Mouse (Mus musculus): ENCODE results near the gene Cyp21a1. TPM values are rescaled to one million over a fixed set of nuclear protein-coding genes. Genes with fewer than 3 reads are reported as not detected.
"Not testable (repeated sequence)": the region's sequence is repeated elsewhere in the genome, so short reads cannot be mapped to it uniquely, and the experiment has no call there.

Cyp21a1 gene
- polyA plus RNA-seq, 1 experiment: not detected

DNA sequence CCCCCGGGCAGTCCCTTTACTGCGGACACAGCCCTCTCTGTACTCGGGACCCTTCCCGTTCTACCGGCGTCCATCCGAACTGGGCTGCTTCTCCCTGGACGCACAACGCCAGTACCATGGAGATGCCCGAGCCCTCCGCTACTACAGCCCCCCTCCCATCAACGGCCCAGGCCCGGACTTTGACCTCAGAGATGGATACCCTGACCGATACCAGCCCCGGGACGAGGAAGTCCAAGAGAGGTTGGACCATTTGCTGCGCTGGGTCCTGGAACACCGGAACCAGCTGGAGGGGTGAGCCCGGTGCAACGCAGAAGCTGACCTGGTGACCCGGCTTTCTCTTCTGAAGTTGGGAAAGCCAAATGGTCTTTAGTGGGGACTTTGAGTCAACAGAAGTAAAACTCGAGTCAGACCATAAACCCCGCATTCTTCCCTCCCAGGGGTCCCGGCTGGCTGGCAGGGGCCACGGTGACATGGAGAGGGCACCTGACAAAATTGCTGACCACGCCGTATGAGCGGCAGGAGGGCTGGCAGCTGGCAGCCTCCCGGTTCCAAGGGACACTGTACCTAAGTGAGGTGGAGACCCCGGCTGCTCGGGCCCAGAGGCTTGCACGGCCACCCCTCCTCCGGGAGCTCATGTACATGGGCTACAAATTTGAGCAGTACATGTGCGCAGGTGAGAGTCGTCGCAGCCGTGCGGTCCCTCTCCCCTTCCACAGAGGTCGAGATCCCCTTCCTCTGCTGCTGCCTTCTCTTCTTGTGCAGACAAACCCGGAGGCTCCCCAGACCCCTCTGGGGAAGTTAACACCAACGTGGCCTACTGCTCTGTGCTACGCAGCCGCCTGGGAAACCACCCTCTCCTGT is 33.3 kb upstream of the Cyp21a1 start:
- 39% methylated on average over 43 of the region's 43 CpGs for WGBS
- Histone ChIP-seq H3K4me1 (ENCODE audit: control insufficient read depth, insufficient read depth, low read length) (peaks cover 21% of the 10 kb centered on the region), H3K27ac (ENCODE audit: insufficient read depth, low read depth, low read length) (no peak overlapping the region), H3K4me3 (ENCODE audit: insufficient read depth, low read depth, low read length) (peak overlapping the region; percentile 86)
- no peak for TF ChIP-seq CTCF (IDR thresholded peaks at IDR 0.05; ENCODE audit: insufficient read depth, low read depth, low read length)
- TF ChIP-seq POLR2A (IDR thresholded peaks at IDR 0.05; ENCODE audit: insufficient read depth, low read depth, low read length): no peak

GRCm38 (mm10) chr17:34836856-34837221 is 32.5 kb upstream of the Cyp21a1 start, which contains the start of the genes Stk19 and Dxo:
Stk19 (minus strand) TSS chr17:34836945.
Dxo (plus strand) TSS chr17:34837019.
- H3K27ac ChIP-seq (ENCODE audit: insufficient read depth, low read depth, low read length): peak within 1 kb of the TSS; percentile 60
- WGBS: under 1% methylated on average over 40 of the region's 40 CpGs
- peak within 1 kb of the TSS; percentile 86 for H3K4me3 ChIP-seq (ENCODE audit: insufficient read depth, low read depth, low read length)
- TF ChIP-seq POLR2A (IDR thresholded peaks at IDR 0.05; ENCODE audit: insufficient read depth, low read depth, low read length) (peak; percentile 76), CTCF (IDR thresholded peaks at IDR 0.05; ENCODE audit: insufficient read depth, low read depth, low read length) (no peak)
- H3K4me1 ChIP-seq (ENCODE audit: control insufficient read depth, insufficient read depth, low read length): peaks cover 21% of the 10 kb centered on the region

DNA sequence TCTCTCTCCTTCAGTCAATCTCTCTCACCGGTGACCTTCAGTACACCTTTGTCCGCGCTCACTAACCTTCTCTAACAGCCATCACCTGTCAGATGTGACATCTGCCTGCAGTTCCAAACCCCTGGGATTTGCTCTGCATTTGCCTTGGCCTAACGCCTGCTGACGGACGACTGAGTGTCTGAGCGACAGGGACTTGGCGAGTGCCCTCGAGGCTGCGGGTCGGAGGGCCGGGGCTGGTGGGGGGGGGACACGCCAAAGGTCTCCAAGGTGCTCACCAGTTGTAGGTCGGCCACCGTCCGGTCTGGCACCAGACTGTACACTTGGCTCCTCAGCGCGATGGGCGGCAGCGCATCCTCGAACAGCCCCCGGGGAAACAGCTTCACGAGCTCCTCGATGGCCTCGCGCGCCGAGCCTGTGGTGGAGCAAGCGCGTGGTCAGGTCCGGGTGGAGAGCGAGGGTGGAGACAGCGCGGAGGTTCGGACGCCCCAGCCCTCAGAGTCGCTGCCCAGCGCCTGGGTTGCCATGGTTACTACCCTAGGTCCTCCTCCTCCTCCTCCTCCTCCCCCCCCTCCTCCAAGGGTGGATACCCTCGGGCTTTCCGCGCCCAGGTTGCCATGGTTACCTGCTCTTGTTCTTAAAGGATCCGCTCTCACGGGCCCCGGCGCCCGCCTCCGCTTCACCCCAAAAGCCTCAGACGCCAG is 31.9 kb upstream of the Cyp21a1 start:
- Histone ChIP-seq H3K4me3 (ENCODE audit: insufficient read depth, low read depth, low read length) (peak overlapping the region; percentile 86), H3K4me1 (ENCODE audit: control insufficient read depth, insufficient read depth, low read length) (peaks cover 21% of the 10 kb centered on the region), H3K27ac (ENCODE audit: insufficient read depth, low read depth, low read length) (peak overlapping the region; percentile 60; the same call in 1 of the 2 replicates)
- TF ChIP-seq POLR2A (IDR thresholded peaks at IDR 0.05; ENCODE audit: insufficient read depth, low read depth, low read length) (no peak), CTCF (IDR thresholded peaks at IDR 0.05; ENCODE audit: insufficient read depth, low read depth, low read length) (no peak)
- 3% methylated on average over 48 of the region's 48 CpGs for WGBS

DNA sequence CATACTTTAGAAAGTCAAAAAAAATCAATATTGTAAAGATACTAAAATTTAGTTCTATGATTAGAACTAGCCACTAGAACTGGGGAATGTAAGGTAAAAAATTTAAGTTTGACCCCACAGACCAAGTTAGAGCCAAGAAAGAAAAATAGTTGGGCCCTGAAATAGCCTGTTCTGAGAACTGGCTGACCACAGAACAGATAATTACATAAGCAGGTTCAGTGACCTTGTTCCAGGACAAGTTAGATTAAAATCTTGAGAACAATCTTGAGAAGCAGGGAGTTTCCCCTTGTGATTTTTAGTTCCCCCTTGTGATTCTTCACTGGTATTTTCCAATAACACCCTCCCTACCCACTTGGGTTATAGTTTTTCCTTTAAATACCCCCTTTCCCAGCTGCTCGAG is 26.4 kb upstream of the Cyp21a1 start:
- H3K27ac ChIP-seq (ENCODE audit: insufficient read depth, low read depth, low read length); H3K4me1 ChIP-seq (ENCODE audit: control insufficient read depth, insufficient read depth, low read length); H3K4me3 ChIP-seq (ENCODE audit: insufficient read depth, low read depth, low read length): not testable (repeated sequence)
- 93% methylated on average over 1 of the region's 1 CpGs for WGBS

DNA sequence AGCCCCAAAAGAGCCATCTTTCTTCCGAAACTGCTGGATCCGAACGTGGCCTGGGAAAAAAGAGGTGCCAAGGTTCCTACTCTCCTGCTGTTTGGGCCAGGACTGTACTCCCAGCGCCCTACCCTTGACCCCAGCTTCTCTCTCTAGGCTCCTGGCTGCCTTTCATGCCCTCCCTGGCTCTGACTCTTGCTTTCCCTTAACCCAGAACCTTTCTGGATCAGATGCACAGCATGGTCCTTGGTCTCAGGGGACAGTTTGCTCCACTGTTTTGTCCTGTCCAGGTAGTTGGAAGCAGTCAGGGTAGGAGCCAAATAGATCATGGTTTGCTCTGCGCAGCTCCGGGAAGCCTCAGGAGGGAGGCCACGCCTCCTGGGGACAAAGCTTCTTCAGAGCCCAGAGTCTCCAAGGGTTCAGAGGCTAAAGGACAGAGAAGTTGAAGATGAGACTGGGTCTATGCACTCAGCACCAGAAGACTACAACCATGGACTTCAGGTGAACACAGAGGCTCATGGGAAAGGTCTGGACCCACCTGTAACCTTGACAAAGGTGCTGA is 10.5 kb upstream of the Cyp21a1 start:
- WGBS: 81% methylated on average over 7 of the region's 7 CpGs
- no peak overlapping the region for H3K27ac ChIP-seq (ENCODE audit: insufficient read depth, low read depth, low read length)
- no peaks in the 10 kb centered on the region for H3K4me1 ChIP-seq (ENCODE audit: control insufficient read depth, insufficient read depth, low read length)
- H3K4me3 ChIP-seq (ENCODE audit: insufficient read depth, low read depth, low read length): no peak overlapping the region
- TF ChIP-seq CTCF (IDR thresholded peaks at IDR 0.05; ENCODE audit: insufficient read depth, low read depth, low read length): no peak
- TF ChIP-seq POLR2A (IDR thresholded peaks at IDR 0.05; ENCODE audit: insufficient read depth, low read depth, low read length): no peak

GRCm38 (mm10) chr17:34813747-34814146 is 9.4 kb upstream of the Cyp21a1 start:
- 66% methylated on average over 12 of the region's 12 CpGs for WGBS
- not testable (repeated sequence) for H3K4me1 ChIP-seq (ENCODE audit: control insufficient read depth, insufficient read depth, low read length); H3K4me3 ChIP-seq (ENCODE audit: insufficient read depth, low read depth, low read length); H3K27ac ChIP-seq (ENCODE audit: insufficient read depth, low read depth, low read length)
- peak; percentile 71 for TF ChIP-seq CTCF (IDR thresholded peaks at IDR 0.05; ENCODE audit: insufficient read depth, low read depth, low read length)

DNA sequence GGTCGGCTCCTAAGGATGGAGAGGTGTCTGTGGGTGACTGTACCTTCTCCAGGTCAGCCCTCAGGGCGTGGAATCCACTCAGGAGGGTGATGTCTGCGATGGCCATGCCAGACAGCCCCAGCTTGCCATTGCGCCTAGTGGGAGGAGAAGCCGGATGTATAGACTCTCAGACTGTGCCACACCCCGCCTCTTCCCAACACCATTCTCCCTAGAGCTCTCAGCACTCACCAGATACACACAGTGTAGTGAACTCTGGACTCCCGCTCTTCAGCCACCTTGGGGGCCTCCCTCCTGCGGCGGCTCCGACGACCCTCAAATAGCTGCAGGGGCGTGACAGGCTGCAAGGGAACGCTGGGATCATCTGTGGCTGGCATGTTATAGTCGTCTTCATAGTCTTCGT is 6.9 kb upstream of the Cyp21a1 start:
- TF ChIP-seq CTCF (IDR thresholded peaks at IDR 0.05; ENCODE audit: insufficient read depth, low read depth, low read length) (no peak), POLR2A (IDR thresholded peaks at IDR 0.05; ENCODE audit: insufficient read depth, low read depth, low read length) (no peak)
- Histone ChIP-seq H3K27ac (ENCODE audit: insufficient read depth, low read depth, low read length) (no peak overlapping the region), H3K4me1 (ENCODE audit: control insufficient read depth, insufficient read depth, low read length) (no peaks in the 10 kb centered on the region), H3K4me3 (ENCODE audit: insufficient read depth, low read depth, low read length) (no peak overlapping the region)
- 78% methylated on average over 15 of the region's 15 CpGs for whole genome bisulfite sequencing

DNA sequence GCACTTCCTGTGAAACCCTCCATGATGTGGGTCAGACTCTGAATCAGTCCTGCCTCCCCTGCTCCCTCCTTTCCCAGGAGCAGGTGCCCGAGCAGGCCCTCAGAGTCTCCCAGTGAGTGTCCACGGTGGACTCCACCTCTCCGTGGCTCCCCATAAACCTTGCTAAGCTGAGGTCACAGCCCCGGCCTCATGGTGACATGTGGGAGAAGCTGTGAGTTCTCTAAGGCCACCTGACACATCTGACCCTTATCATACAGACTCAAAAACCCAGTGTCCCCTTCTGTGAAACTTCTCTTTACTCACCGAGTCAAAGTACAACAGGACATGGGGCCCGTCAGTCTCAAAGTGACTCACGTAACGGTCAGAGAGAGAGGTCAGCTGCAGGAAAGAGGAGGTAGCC is 6.5 kb upstream of the Cyp21a1 start:
- not testable (repeated sequence) for H3K27ac ChIP-seq (ENCODE audit: insufficient read depth, low read depth, low read length); H3K4me1 ChIP-seq (ENCODE audit: control insufficient read depth, insufficient read depth, low read length); H3K4me3 ChIP-seq (ENCODE audit: insufficient read depth, low read depth, low read length)
- WGBS: 88% methylated on average over 8 of the region's 8 CpGs

GRCm38 (mm10) chr17:34810411-34810810 is 6.0 kb upstream of the Cyp21a1 start:
- not testable (repeated sequence) for H3K27ac ChIP-seq (ENCODE audit: insufficient read depth, low read depth, low read length); H3K4me3 ChIP-seq (ENCODE audit: insufficient read depth, low read depth, low read length); H3K4me1 ChIP-seq (ENCODE audit: control insufficient read depth, insufficient read depth, low read length)
- WGBS: 90% methylated on average over 5 of the region's 5 CpGs

Data from olfactory bulb, adult 2 months (tissue).